Mouse (Mus musculus) limb, embryonic 12.5 days (tissue): ENCODE measurements at regions not wholly inside any gene's neighbourhood (a gene's known extent, or its start where the extent isn't known, plus 50 kb on each side); places are given as distances from the start of the nearest gene placed in this dataset.

Experiments
- ATAC-seq: fragments of 200-750 bp; cut with Nextera tagmentation; 2 replicates; pipeline ENCODE4 v1.8.0; 2017; ENCODE audit warnings: low read depth, moderate TSS enrichment; ENCODE audit not compliant: insufficient number of reproducible peaks, insufficient read depth, low FRiP score, low TSS enrichment
- H3K27ac ChIP-seq: fragments of 300-500 bp; sonication (generic); 2 replicates; pipeline ENCODE4 v1.5.1; 2016; ENCODE audit warnings: mild to moderate bottlenecking, moderate library complexity
- H3K27me3 ChIP-seq: fragments of 300-500 bp; sonication (generic); 2 replicates; pipeline ENCODE4 v1.6.1; 2016; ENCODE audit warnings: mild to moderate bottlenecking, moderate library complexity
- H3K36me3 ChIP-seq: fragments of 300-500 bp; sonication (generic); 2 replicates; pipeline ENCODE4 v1.6.1; 2016; ENCODE audit warnings: mild to moderate bottlenecking, moderate library complexity
- H3K4me1 ChIP-seq: fragments of 300-500 bp; sonication (generic); replicated peaks from 2 replicates; pipeline ENCODE4 v1.6.1; 2016
- H3K4me2 ChIP-seq: fragments of 300-500 bp; sonication (generic); 2 replicates; pipeline ENCODE4 v1.6.1; 2016; ENCODE audit warnings: mild to moderate bottlenecking, moderate library complexity
- H3K4me3 ChIP-seq: fragments of 300-500 bp; sonication (generic); replicated peaks from 2 replicates; pipeline ENCODE4 v1.5.1; 2016; ENCODE audit warnings: mild to moderate bottlenecking
- H3K9ac ChIP-seq: fragments of 300-500 bp; sonication (generic); replicated peaks from 2 replicates; pipeline ENCODE4 v1.6.1; 2016; ENCODE audit warnings: mild to moderate bottlenecking, moderate library complexity
- H3K9me3 ChIP-seq: fragments of 300-500 bp; sonication (generic); 2 replicates; pipeline ENCODE4 v1.6.1; 2016; ENCODE audit warnings: mild to moderate bottlenecking, moderate library complexity
- WGBS: fragments of 180-500 bp; shearing (Covaris S2); methylation state at CpG from one replicate; pipeline ENCODE4 v1.1.7; 2016; 5-methylcytosine and 5-hydroxymethylcytosine counted together

DNA sequence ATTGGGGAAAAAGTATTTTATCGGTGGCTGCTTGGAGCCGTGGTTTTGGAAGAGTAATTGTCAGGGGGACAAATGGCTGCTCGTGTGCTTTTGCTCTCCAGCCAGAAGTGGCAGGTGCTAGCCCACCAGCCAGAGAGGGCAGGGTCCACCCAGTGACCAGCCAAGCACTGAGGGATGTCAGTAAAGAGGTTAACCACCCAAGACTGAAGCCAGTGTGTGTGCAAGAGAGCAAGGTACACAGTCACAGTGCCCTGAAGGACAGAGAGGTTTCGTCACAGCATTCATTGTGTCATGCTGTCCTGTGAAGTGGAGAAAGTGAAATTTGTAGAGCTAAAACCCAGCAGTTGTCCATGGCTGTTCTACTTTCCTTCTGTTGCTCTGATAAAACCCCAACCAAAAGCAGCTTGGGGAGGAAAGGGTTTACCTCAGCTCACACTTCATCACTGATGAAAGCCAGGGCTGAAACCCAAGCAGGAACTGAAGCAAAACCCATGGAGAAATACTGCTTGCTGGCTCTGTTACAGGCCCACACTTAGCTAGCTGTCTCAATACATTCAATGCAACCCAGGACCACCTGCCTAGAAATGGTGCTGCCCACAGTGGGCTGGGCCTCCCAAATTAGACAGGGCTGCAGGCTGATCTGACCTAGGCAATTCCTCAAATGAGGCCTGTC, 126.8 kb upstream of the Irf2bp2 start:
- Histone ChIP-seq H3K27me3 (no peaks in the 10 kb centered on the region), H3K36me3 (no peaks in the 10 kb centered on the region), H3K4me3 (no peak overlapping the region), H3K4me2 (no peak overlapping the region), H3K4me1 (0 out of 2 replicates have a peak, but pooled peaks cover 6% of the 10 kb centered on the region), H3K9ac (no peak overlapping the region), H3K27ac (no peak overlapping the region), H3K9me3 (no peaks in the 10 kb centered on the region)
- 88% methylated on average over 4 of the region's 4 CpGs for WGBS
- ATAC-seq, result no peak

DNA sequence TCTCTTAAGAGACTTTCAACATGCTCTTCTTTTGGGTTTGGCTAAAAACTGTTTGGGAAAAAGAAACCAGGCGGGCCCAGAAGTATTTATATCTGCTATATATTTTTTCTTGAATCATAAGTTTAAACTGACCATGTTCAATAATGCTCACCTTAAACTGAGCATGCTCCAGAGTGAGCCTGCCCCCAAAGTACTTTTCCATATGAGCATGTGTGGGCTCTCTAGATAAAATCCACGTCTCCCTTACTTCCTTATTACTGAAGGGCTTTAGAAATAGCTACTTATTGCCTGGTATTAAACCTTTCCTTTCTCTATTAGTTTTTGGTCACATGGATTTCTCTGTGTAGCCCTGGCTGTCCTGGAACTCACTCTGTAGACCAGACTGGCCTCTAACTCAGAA, 126.0 kb upstream of the Irf2bp2 start:
- Histone ChIP-seq H3K9ac (no peak overlapping the region), H3K36me3 (no peaks in the 10 kb centered on the region), H3K27me3 (no peaks in the 10 kb centered on the region), H3K9me3 (no peaks in the 10 kb centered on the region), H3K4me2 (no peak overlapping the region), H3K4me3 (no peak overlapping the region), H3K4me1 (0 out of 2 replicates have a peak, but pooled peaks cover 6% of the 10 kb centered on the region), H3K27ac (no peak overlapping the region)
- no peak for ATAC-seq
- 61% methylated on average over 2 of the region's 2 CpGs for WGBS

DNA sequence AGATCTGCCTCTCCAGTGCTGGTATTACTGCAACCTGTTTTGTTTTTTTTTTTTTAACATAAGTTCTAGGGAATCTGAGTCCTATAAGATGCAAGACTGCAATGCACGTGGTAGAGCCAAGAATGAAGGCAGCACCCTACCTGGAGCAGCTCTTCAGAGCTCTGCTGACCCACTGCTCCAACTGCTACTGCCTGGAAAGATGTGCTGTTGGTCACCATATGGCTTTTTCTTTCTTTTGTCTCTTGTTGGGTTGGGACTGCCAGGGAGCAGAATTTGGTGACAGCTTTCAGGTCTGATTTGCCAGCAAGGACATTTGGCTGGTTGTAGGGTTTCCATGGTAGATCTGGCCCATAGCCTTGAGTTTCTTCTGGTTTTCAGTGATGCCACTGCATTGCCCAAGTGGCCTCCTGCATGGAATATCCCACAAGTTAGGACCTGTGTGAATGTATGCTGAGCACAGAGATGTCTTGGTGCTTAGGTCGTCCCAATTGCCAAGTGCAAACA, 123.9 kb upstream of the Irf2bp2 start:
- no peak for ATAC-seq
- H3K4me1 ChIP-seq, result peaks cover 12% of the 10 kb centered on the region; the same call in 1 of the 2 replicates
- H3K4me3 ChIP-seq, result no peak overlapping the region
- H3K4me2 ChIP-seq, result no peak overlapping the region
- no peak overlapping the region for H3K9ac ChIP-seq
- no peak overlapping the region for H3K27ac ChIP-seq
- H3K9me3 ChIP-seq, result no peaks in the 10 kb centered on the region
- H3K27me3 ChIP-seq, result no peaks in the 10 kb centered on the region
- H3K36me3 ChIP-seq, result no peaks in the 10 kb centered on the region
- 87% methylated on average over 2 of the region's 2 CpGs for WGBS

DNA sequence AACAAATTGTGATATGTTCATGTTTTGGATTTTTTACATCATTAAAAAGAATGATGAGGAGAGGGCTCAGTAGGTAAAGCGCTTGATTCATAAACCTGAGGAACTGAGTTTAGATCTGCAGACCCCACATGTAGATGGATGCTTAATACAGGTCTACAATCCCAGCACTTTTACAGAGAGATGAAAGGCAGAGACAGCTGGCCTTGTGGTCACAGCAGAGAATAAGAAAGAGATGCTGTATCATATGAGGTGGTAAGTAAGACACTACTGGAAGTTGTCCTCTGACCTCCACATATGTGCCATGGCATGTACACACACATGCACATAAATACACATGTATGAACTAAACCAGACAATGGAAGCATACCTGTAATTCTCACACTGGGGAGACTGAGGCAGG, 121.9 kb upstream of the Irf2bp2 start:
- no peaks in the 10 kb centered on the region for H3K9me3 ChIP-seq
- H3K4me3 ChIP-seq, result no peak overlapping the region
- no peaks in the 10 kb centered on the region for H3K27me3 ChIP-seq
- H3K9ac ChIP-seq, result no peak overlapping the region
- WGBS, result 96% methylated on average over 1 of the region's 1 CpGs
- no peak for ATAC-seq
- H3K27ac ChIP-seq, result no peak overlapping the region
- H3K4me1 ChIP-seq, result peaks cover 7% of the 10 kb centered on the region; the same call in 1 of the 2 replicates
- H3K4me2 ChIP-seq, result no peak overlapping the region
- no peaks in the 10 kb centered on the region for H3K36me3 ChIP-seq

DNA sequence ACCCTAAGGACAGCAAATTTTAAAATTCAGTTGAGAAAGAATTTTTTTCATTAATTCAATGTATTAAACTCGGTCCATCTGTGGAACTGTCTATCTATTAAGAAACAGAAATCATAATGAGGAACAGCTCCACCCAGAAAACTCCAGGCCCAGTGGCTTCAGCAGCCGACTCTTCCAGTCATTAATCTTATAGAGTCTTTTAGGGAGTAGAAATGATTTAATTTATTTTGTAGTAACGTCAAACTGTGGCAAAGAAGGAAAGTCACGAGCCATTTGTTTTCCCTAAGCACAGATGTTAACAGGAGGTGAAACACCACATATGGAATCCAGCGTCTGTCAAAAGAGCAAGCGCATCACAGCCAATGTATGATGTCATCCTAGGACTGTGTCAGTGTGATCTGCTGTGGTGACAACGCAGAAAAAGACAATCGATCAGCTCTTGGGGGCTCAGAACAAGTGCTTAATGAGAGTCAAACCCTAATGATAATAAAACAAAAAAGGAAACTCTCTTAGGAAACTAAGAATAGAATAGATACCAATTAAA, 119.9 kb upstream of the Irf2bp2 start:
- Histone ChIP-seq H3K27me3 (no peaks in the 10 kb centered on the region), H3K4me2 (no peak overlapping the region), H3K4me1 (peaks cover 7% of the 10 kb centered on the region; the same call in 1 of the 2 replicates), H3K4me3 (no peak overlapping the region), H3K27ac (no peak overlapping the region), H3K36me3 (no peaks in the 10 kb centered on the region), H3K9ac (no peak overlapping the region), H3K9me3 (no peaks in the 10 kb centered on the region)
- 40% methylated on average over 8 of the region's 8 CpGs for WGBS
- ATAC-seq, result no peak

DNA sequence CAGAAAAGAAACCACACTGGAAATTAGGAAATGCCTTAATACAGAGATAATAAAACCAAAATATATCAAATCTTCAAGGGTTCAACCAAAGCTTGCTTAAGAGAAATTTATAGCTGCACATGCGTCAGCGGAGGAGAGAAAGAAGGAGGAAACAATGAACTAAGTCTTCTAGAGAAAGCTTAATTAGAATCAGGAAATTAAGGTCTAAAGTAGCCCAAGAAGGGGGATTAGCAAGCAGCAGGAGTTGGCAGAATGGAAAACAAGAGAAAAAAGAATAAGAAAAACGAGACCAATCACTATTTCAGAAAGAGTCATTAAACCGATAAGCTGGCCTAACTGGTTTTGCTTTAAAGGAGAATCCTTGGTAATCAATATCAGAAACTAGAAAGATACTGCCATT, 119.4 kb upstream of the Irf2bp2 start:
- no peaks in the 10 kb centered on the region for H3K9me3 ChIP-seq
- H3K36me3 ChIP-seq, result no peaks in the 10 kb centered on the region
- no peak overlapping the region for H3K27ac ChIP-seq
- no peak overlapping the region for H3K4me2 ChIP-seq
- no peak overlapping the region for H3K9ac ChIP-seq
- WGBS, result 35% methylated on average over 4 of the region's 4 CpGs
- H3K4me3 ChIP-seq, result no peak overlapping the region
- no peaks in the 10 kb centered on the region for H3K27me3 ChIP-seq
- H3K4me1 ChIP-seq, result peaks cover 7% of the 10 kb centered on the region; the same call in 1 of the 2 replicates
- no peak for ATAC-seq

DNA sequence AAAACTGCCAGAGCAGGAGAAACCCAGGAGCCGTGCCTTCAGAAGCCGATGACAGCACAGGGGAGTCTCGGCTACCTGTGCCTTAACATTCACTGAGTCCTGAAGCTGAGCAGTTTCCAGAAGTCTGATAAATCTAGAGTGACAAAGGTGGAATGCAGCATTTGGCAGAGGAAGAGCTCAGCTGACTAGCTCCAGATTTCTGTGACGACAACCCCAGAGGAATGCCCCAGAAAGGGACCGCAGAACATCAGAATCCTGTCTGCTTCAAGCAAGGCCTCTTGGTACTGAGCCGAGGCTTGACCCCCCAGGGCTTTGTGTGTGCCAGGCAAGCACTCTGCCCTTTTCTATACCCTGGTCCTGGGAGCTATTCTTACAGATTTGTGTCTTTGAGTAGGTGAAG, 119.0 kb upstream of the Irf2bp2 start:
- Histone ChIP-seq H3K4me1 (peaks cover 11% of the 10 kb centered on the region; the same call in 1 of the 2 replicates), H3K4me2 (no peak overlapping the region), H3K4me3 (no peak overlapping the region), H3K9ac (no peak overlapping the region), H3K27ac (no peak overlapping the region), H3K36me3 (no peaks in the 10 kb centered on the region), H3K9me3 (no peaks in the 10 kb centered on the region), H3K27me3 (no peaks in the 10 kb centered on the region)
- no peak for ATAC-seq
- 56% methylated on average over 6 of the region's 6 CpGs for WGBS

DNA sequence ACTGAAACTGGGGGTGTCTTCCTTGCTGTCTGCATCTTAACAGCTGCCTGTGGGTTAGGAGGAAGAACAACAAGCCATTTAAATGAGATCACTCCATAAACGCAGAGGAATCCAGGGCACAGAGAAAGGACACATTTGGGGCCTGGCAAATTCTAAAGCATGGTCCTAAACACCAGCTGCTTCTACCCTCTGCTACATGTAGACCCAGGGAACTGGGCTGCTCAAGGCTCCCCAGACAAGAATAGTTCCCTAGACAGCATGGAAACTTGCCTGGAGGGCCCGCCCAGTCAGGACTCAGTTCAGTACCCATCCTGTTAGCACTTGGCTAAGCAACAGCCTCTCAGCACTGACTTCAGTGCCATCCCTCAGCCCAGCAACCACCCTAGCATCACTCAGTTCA, 115.2 kb upstream of the Irf2bp2 start:
- H3K4me3 ChIP-seq, result no peak overlapping the region
- H3K4me2 ChIP-seq, result no peak overlapping the region
- no peaks in the 10 kb centered on the region for H3K36me3 ChIP-seq
- no peak overlapping the region for H3K27ac ChIP-seq
- no peak for ATAC-seq
- H3K27me3 ChIP-seq, result 0 out of 2 replicates have a peak, but pooled peaks cover 5% of the 10 kb centered on the region
- H3K9ac ChIP-seq, result no peak overlapping the region
- H3K9me3 ChIP-seq, result no peaks in the 10 kb centered on the region
- peaks cover 17% of the 10 kb centered on the region; the same call in 1 of the 2 replicates for H3K4me1 ChIP-seq
- WGBS, result 76% methylated on average over 2 of the region's 2 CpGs

DNA sequence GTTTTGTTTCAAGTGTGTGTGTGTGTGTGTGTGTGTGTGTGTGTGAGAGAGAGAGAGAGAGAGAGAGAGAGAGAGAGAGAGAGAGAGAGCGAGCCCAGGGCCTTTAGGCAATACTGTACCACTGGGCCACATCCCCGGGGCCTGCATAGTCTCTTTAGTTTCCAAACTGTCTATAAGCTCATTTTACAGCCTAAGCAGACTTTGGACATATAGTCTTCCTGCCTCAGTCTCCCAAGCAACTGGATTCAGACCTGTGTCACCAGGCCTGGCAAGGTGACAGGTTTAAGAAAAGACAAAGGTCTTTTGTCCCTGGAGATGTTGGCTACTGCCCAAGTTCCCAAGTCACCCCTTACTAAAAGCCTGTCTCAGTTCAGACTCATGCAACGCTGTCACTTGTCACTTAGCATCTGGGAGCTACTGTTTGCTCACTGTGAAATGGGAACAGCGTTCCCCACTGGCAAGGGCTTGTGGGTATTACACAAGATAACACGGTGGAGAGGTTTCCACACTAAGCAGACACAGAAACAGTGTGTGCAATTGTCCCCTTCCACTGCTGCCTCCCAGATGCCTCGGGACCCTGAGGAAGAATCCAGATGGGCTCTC, 113.6 kb upstream of the Irf2bp2 start:
- Histone ChIP-seq H3K27me3 (0 out of 2 replicates have a peak, but pooled peaks cover 5% of the 10 kb centered on the region), H3K36me3 (no peaks in the 10 kb centered on the region), H3K27ac (peak overlapping the region; percentile 53; the same call in 1 of the 2 replicates), H3K4me2 (no peak overlapping the region), H3K4me3 (no peak overlapping the region), H3K4me1 (peaks cover 9% of the 10 kb centered on the region; the same call in 1 of the 2 replicates), H3K9ac (no peak overlapping the region), H3K9me3 (no peaks in the 10 kb centered on the region)
- 77% methylated on average over 5 of the region's 6 CpGs for WGBS
- no peak for ATAC-seq

DNA sequence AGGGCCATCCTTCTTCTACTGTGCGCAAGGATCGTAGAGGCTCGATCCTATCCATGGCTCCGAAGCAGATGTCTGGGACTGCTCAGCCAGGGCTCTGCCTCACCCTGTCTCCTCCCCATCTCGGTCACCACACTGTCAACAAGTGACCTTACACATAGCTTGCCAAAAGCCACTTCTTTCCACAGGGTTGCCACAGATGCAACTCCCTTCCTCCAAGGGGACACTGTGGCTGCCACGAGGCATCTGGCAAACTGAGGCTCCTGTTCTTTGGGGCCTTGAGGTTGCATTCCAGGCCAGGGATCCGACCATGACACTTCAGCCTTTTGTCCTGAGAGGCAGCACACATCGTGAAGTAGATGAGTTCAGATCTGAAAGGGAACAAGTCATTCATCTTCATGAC, 112.5 kb upstream of the Irf2bp2 start:
- 87% methylated on average over 8 of the region's 8 CpGs for WGBS
- ATAC-seq, result no peak

DNA sequence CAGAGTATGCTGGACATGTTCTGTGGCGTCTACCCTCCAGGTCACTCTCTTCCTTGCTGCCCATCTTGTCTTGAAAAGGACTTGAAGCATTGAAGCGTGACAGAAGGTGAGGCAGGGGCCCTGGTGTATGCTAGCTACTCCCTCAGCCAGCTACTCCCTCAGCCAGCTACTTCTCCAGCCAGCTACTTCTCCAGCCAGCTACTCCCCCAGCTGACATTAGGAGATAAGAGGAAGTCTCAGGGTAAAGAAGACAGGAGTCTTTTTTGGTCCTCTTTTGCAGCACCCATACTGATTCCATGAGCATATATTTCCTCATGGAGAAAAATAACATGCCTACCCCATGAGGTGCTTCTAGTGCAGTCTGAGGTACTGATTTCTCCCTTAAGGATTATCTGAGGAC, 111.6 kb upstream of the Irf2bp2 start:
- 75% methylated on average over 2 of the region's 2 CpGs for WGBS
- H3K9me3 ChIP-seq, result no peaks in the 10 kb centered on the region
- no peak for ATAC-seq

More for the DNA sequence above, 112.5 kb upstream of the Irf2bp2 start:
- peaks cover 9% of the 10 kb centered on the region; the same call in 1 of the 2 replicates for H3K4me1 ChIP-seq
- no peak overlapping the region for H3K27ac ChIP-seq
- no peak overlapping the region for H3K4me2 ChIP-seq
- no peak overlapping the region for H3K9ac ChIP-seq
- H3K36me3 ChIP-seq, result no peaks in the 10 kb centered on the region
- H3K27me3 ChIP-seq, result 0 out of 2 replicates have a peak, but pooled peaks cover 5% of the 10 kb centered on the region
- H3K4me3 ChIP-seq, result no peak overlapping the region
- H3K9me3 ChIP-seq, result no peaks in the 10 kb centered on the region

More for the DNA sequence above, 111.6 kb upstream of the Irf2bp2 start:
- H3K4me2 ChIP-seq, result no peak overlapping the region
- 0 out of 2 replicates have a peak, but pooled peaks cover 5% of the 10 kb centered on the region for H3K27me3 ChIP-seq
- H3K4me3 ChIP-seq, result no peak overlapping the region
- no peak overlapping the region for H3K27ac ChIP-seq
- no peaks in the 10 kb centered on the region for H3K36me3 ChIP-seq
- H3K4me1 ChIP-seq, result peaks cover 9% of the 10 kb centered on the region; the same call in 1 of the 2 replicates
- no peak overlapping the region for H3K9ac ChIP-seq
